Comparison of ENCODE assay signal across 1 mouse cellular context in the genomic region with DNA sequence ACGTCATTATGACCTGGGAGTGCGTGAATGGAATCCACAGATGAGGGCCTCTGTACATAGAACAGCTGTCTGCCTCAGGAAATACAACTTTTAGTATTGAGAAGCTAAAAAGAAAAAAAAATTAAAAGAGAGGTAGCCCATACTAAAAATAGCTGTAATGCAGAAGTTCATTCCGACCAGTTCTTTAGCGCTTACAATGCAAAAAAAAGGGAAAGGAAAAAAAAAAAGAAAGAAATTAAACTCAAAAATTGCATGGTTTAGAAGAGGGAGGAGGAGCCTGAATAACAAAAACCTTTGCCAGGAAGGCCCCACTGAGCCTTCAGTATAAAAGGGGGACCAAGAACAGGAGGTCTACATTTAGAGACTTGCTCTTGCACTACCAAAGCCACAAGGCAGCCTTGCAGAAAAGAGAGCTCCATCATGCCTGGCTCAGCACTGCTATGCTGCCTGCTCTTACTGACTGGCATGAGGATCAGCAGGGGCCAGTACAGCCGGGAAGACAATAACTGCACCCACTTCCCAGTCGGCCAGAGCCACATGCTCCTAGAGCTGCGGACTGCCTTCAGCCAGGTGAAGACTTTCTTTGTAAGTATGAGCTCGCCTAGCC.
TF ChIP-seq lines count a peak whose summit lies in the region.

Gene Il10, plus strand, starts transcription at position 354 of the 607 bp plus-strand sequence.

TF ChIP-seq in CH12.LX, 34 proteins besides CTCF, POLR2A, EP300 and RAD21 (continued from another document):
- no peak; the same call in 1 of the 2 replicates for TF ChIP-seq CHD1 (IDR thresholded peaks at IDR 0.05; ENCODE audit: low read depth, low read length)
- TF ChIP-seq GABPA (IDR thresholded peaks at IDR 0.05; ENCODE audit: insufficient replicate concordance, low read depth, low read length) = no peak
- no peak for TF ChIP-seq ZC3H11A (IDR thresholded peaks at IDR 0.05; ENCODE audit: low read depth, low read length)
- peak; percentile 59; the same call in 1 of the 2 replicates for TF ChIP-seq TCF12 (IDR thresholded peaks at IDR 0.05; ENCODE audit: low read depth, low read length)
- TF ChIP-seq UBTF (IDR thresholded peaks at IDR 0.05; ENCODE audit: low read depth, low read length) = no peak
- TF ChIP-seq MYC (IDR thresholded peaks at IDR 0.05; ENCODE audit: low read depth, low read length) = peak; percentile 27; the same call in 1 of the 2 replicates
- TF ChIP-seq MEF2A (IDR thresholded peaks at IDR 0.05; ENCODE audit: borderline replicate concordance, low read depth, low read length) = peak; percentile 76
- no peak for TF ChIP-seq JUN (IDR thresholded peaks at IDR 0.05; ENCODE audit: insufficient read depth, low read depth, low read length)
- TF ChIP-seq ZMIZ1 (IDR thresholded peaks at IDR 0.05; ENCODE audit: low read depth, low read length) = peak; percentile 100
- no peak for TF ChIP-seq MAX (IDR thresholded peaks at IDR 0.05; ENCODE audit: low read length)
- no peak for TF ChIP-seq NRF1 (IDR thresholded peaks at IDR 0.05; ENCODE audit: low read depth, low read length)
- TF ChIP-seq HCFC1 (IDR thresholded peaks at IDR 0.05; ENCODE audit: low read depth, low read length) = peak; percentile 16; the same call in 1 of the 2 replicates
- no peak for TF ChIP-seq USF2 (conservative IDR thresholded peaks at IDR 0.05; ENCODE audit: low read depth, low read length)
- peak; percentile 99 for TF ChIP-seq NELFE (IDR thresholded peaks at IDR 0.05; ENCODE audit: low read depth, low read length)
- TF ChIP-seq SIN3A (IDR thresholded peaks at IDR 0.05; ENCODE audit: low read length) = peak; percentile 0; the same call in 1 of the 2 replicates
- TF ChIP-seq MXI1 (IDR thresholded peaks at IDR 0.05; ENCODE audit: low read depth, low read length) = no peak
- no peak for TF ChIP-seq PAX5 (IDR thresholded peaks at IDR 0.05; ENCODE audit: low read length)
- TF ChIP-seq POLR2AphosphoS2 (IDR thresholded peaks at IDR 0.05; ENCODE audit: low read depth, low read length) = peak; percentile 90; the same call in 1 of the 2 replicates
- no peak; the same call in 1 of the 2 replicates for TF ChIP-seq JUND (conservative IDR thresholded peaks at IDR 0.05; ENCODE audit: low read depth, low read length)
- no peak for TF ChIP-seq E2F4 (IDR thresholded peaks at IDR 0.05; ENCODE audit: insufficient replicate concordance, low read depth, low read length)
- peak; percentile 42; the same call in 1 of the 2 replicates for TF ChIP-seq ETS1 (conservative IDR thresholded peaks at IDR 0.05; ENCODE audit: low read depth, low read length)
- TF ChIP-seq SMC3 (IDR thresholded peaks at IDR 0.05; ENCODE audit: low read depth, low read length) = no peak
- no peak for TF ChIP-seq ZKSCAN1 (IDR thresholded peaks at IDR 0.05; ENCODE audit: borderline replicate concordance, low read depth, low read length)
- no peak for TF ChIP-seq ELF1 (IDR thresholded peaks at IDR 0.05; ENCODE audit: low read depth, low read length)
